Mouse (Mus musculus): ENCODE measurements around the gene Ncaph. TPM values are rescaled to one million over a fixed set of nuclear protein-coding genes. Genes with fewer than 3 reads are reported as not detected.
A peak's percentile ranks its signal among the peaks of the same experiment; 100 is the strongest.
"Not testable (repeated sequence)": the region's sequence is repeated elsewhere in the genome, so short reads cannot be mapped to it uniquely, and the experiment has no call there.

The Ncaph gene
- polyA plus RNA-seq, 1 experiment = 34.6 TPM

DNA sequence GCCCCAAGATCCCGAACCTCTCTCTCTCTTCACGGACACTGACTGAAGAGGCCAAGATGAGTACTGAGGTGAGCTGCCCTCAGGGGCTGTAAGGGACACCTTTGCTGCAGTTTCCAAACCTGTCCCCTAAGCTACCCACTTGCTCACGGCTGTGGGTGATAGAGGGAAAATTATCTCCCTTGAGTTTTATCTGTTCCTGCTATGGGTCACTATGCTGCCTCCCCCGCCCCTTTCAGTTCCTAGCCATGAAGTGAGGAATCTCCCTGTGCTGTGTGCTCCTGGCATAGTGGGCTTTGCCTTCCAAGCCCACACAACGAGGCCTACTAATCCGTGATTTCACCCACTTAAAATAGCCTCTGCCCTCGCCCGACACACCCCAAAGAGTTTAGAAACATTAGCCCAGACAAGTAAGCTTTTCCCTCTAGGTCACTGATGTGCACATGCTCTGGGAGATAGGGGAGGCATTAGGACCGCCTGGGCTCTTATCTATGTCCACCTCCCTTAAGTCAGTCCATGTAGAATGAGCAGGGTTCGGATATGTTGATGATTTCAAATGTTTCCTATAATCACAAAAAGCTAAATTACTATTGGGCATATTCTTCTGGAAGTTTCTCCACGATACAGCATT lies 53.0 kb downstream of the Ncaph start:
- TF ChIP-seq FOSL1 (IDR thresholded peaks at IDR 0.05; ENCODE audit: insufficient read depth, low read length, poor library complexity, severe bottlenecking) = no peak
- no peak for TF ChIP-seq CTCF (IDR thresholded peaks at IDR 0.05; ENCODE audit: control insufficient read depth, insufficient read depth, insufficient read length)
- no peak for TF ChIP-seq MYOG (IDR thresholded peaks at IDR 0.05; ENCODE audit: control insufficient read depth, extremely low read depth, insufficient read length)
- TF ChIP-seq CEBPB (IDR thresholded peaks at IDR 0.05; ENCODE audit: low read depth) = no peak
- TF ChIP-seq MYOD1 (IDR thresholded peaks at IDR 0.05; ENCODE audit: control insufficient read depth, insufficient read length, low read depth) = no peak
- no peak for TF ChIP-seq MAX (IDR thresholded peaks at IDR 0.05)
- TF ChIP-seq USF1 (IDR thresholded peaks at IDR 0.05; ENCODE audit: low read depth) = no peak
- Histone ChIP-seq H3ac (ENCODE audit: control insufficient read depth, insufficient read length, low read depth) (no peak overlapping the region), H3K4me3 (ENCODE audit: insufficient read depth, poor library complexity, severe bottlenecking) (no peak overlapping the region), H3K27me3 (ENCODE audit: control insufficient read depth, insufficient read depth, insufficient read length) (no peaks in the 10 kb centered on the region), H3K36me3 (ENCODE audit: control insufficient read depth, insufficient read depth) (no peaks in the 10 kb centered on the region), H3K79me2 (ENCODE audit: control insufficient read depth, insufficient read depth) (no peaks in the 10 kb centered on the region), H3K79me3 (ENCODE audit: low read depth) (no peaks in the 10 kb centered on the region)

GRCm38 (mm10) chr2:127079881-127080590 lies 53.7 kb downstream of the Ncaph start:
- no peaks in the 10 kb centered on the region for H3K79me2 ChIP-seq (ENCODE audit: control insufficient read depth, insufficient read depth)
- H3K4me3 ChIP-seq (ENCODE audit: insufficient read depth, poor library complexity, severe bottlenecking) = no peak overlapping the region
- TF ChIP-seq CTCF (IDR thresholded peaks at IDR 0.05; ENCODE audit: control insufficient read depth, insufficient read depth, insufficient read length) (no peak), MYOD1 (IDR thresholded peaks at IDR 0.05; ENCODE audit: control insufficient read depth, insufficient read length, low read depth) (no peak), FOSL1 (IDR thresholded peaks at IDR 0.05; ENCODE audit: insufficient read depth, low read length, poor library complexity, severe bottlenecking) (no peak), MYOG (IDR thresholded peaks at IDR 0.05; ENCODE audit: control insufficient read depth, extremely low read depth, insufficient read length) (no peak), CEBPB (IDR thresholded peaks at IDR 0.05; ENCODE audit: low read depth) (no peak), USF1 (IDR thresholded peaks at IDR 0.05; ENCODE audit: low read depth) (no peak), MAX (IDR thresholded peaks at IDR 0.05) (no peak)
- H3K36me3 ChIP-seq (ENCODE audit: control insufficient read depth, insufficient read depth) = no peaks in the 10 kb centered on the region
- H3K27me3 ChIP-seq (ENCODE audit: control insufficient read depth, insufficient read depth, insufficient read length) = no peaks in the 10 kb centered on the region
- H3ac ChIP-seq (ENCODE audit: control insufficient read depth, insufficient read length, low read depth) = no peak overlapping the region
- no peaks in the 10 kb centered on the region for H3K79me3 ChIP-seq (ENCODE audit: low read depth)

- not testable (repeated sequence) for H3ac ChIP-seq (ENCODE audit: control insufficient read depth, insufficient read length, low read depth); H3K79me2 ChIP-seq (ENCODE audit: control insufficient read depth, insufficient read depth); H3K79me3 ChIP-seq (ENCODE audit: low read depth); H3K27me3 ChIP-seq (ENCODE audit: control insufficient read depth, insufficient read depth, insufficient read length); H3K36me3 ChIP-seq (ENCODE audit: control insufficient read depth, insufficient read depth); H3K4me3 ChIP-seq (ENCODE audit: insufficient read depth, poor library complexity, severe bottlenecking)
These were observed 54.7 kb downstream of the Ncaph start for GRCm38 (mm10) chr2:127079066-127079465.

- no peak overlapping the region for H3K4me3 ChIP-seq (ENCODE audit: insufficient read depth, poor library complexity, severe bottlenecking)
- TF ChIP-seq MAX (IDR thresholded peaks at IDR 0.05) = no peak
- TF ChIP-seq MYOD1 (IDR thresholded peaks at IDR 0.05; ENCODE audit: control insufficient read depth, insufficient read length, low read depth) = no peak
- TF ChIP-seq MYOG (IDR thresholded peaks at IDR 0.05; ENCODE audit: control insufficient read depth, extremely low read depth, insufficient read length) = no peak
- TF ChIP-seq USF1 (IDR thresholded peaks at IDR 0.05; ENCODE audit: low read depth) = no peak
- TF ChIP-seq CEBPB (IDR thresholded peaks at IDR 0.05; ENCODE audit: low read depth) = no peak
- no peak for TF ChIP-seq FOSL1 (IDR thresholded peaks at IDR 0.05; ENCODE audit: insufficient read depth, low read length, poor library complexity, severe bottlenecking)
- no peak for TF ChIP-seq CTCF (IDR thresholded peaks at IDR 0.05; ENCODE audit: control insufficient read depth, insufficient read depth, insufficient read length)
- no peaks in the 10 kb centered on the region for H3K79me2 ChIP-seq (ENCODE audit: control insufficient read depth, insufficient read depth)
These were observed 56.1 kb downstream of the Ncaph start for GRCm38 (mm10) chr2:127077611-127078010.

GRCm38 (mm10) chr2:127074116-127074515 lies 59.6 kb downstream of the Ncaph start:
- Histone ChIP-seq H3K27me3 (ENCODE audit: control insufficient read depth, insufficient read depth, insufficient read length) (no peaks in the 10 kb centered on the region), H3ac (ENCODE audit: control insufficient read depth, insufficient read length, low read depth) (no peak overlapping the region), H3K79me2 (ENCODE audit: control insufficient read depth, insufficient read depth) (no peaks in the 10 kb centered on the region), H3K36me3 (ENCODE audit: control insufficient read depth, insufficient read depth) (no peaks in the 10 kb centered on the region), H3K4me3 (ENCODE audit: insufficient read depth, poor library complexity, severe bottlenecking) (no peak overlapping the region), H3K79me3 (ENCODE audit: low read depth) (no peaks in the 10 kb centered on the region)
- TF ChIP-seq MYOD1 (IDR thresholded peaks at IDR 0.05; ENCODE audit: control insufficient read depth, insufficient read length, low read depth) (no peak), MAX (IDR thresholded peaks at IDR 0.05) (no peak)

More at GRCm38 (mm10) chr2:127077611-127078010, 56.1 kb downstream of the Ncaph start:
- Histone ChIP-seq H3K36me3 (ENCODE audit: control insufficient read depth, insufficient read depth) (no peaks in the 10 kb centered on the region), H3ac (ENCODE audit: control insufficient read depth, insufficient read length, low read depth) (no peak overlapping the region), H3K79me3 (ENCODE audit: low read depth) (no peaks in the 10 kb centered on the region), H3K27me3 (ENCODE audit: control insufficient read depth, insufficient read depth, insufficient read length) (no peaks in the 10 kb centered on the region)

DNA sequence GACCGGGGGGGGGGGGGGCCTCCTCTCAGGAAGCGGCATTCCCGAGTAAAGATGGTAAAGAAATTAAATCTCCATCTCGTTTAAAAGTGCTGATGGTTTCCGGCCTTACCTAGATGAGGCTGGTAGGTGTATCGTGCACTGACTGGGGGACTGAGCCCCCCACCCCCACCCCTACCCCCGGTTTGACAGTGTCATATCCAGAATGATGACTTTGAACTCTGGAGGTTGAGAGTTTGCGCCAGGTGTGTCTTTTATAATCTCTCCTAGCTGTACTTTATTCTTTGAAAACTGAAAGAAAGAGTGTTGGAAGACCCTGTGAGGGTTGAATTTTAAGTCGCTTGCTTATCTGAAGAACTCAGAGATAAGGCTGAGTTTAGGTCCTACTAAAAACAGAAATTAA lies 62.9 kb downstream of the Ncaph start:
- no peaks in the 10 kb centered on the region for H3K79me3 ChIP-seq (ENCODE audit: low read depth)
- H3K27me3 ChIP-seq (ENCODE audit: control insufficient read depth, insufficient read depth, insufficient read length) = no peaks in the 10 kb centered on the region
- H3K36me3 ChIP-seq (ENCODE audit: control insufficient read depth, insufficient read depth) = peaks cover 25% of the 10 kb centered on the region
- H3ac ChIP-seq (ENCODE audit: control insufficient read depth, insufficient read length, low read depth) = peak overlapping the region; percentile 81
- TF ChIP-seq CEBPB (IDR thresholded peaks at IDR 0.05; ENCODE audit: low read depth) = no peak
- no peak for TF ChIP-seq MAX (IDR thresholded peaks at IDR 0.05)
- TF ChIP-seq CTCF (IDR thresholded peaks at IDR 0.05; ENCODE audit: control insufficient read depth, insufficient read depth, insufficient read length) = no peak
- no peak for TF ChIP-seq USF1 (IDR thresholded peaks at IDR 0.05; ENCODE audit: low read depth)
- TF ChIP-seq MYOD1 (IDR thresholded peaks at IDR 0.05; ENCODE audit: control insufficient read depth, insufficient read length, low read depth) = no peak
- TF ChIP-seq FOSL1 (IDR thresholded peaks at IDR 0.05; ENCODE audit: insufficient read depth, low read length, poor library complexity, severe bottlenecking) = no peak
- no peak for TF ChIP-seq MYOG (IDR thresholded peaks at IDR 0.05; ENCODE audit: control insufficient read depth, extremely low read depth, insufficient read length)
- peak overlapping the region; percentile 44 for H3K4me3 ChIP-seq (ENCODE audit: insufficient read depth, poor library complexity, severe bottlenecking)
- no peaks in the 10 kb centered on the region for H3K79me2 ChIP-seq (ENCODE audit: control insufficient read depth, insufficient read depth)
